Mouse (Mus musculus): ENCODE measurements around the gene Cyp4a31. TPM values are rescaled to one million over a fixed set of nuclear protein-coding genes. Genes with fewer than 3 reads are reported as not detected.
"Not testable (repeated sequence)": the region's sequence is repeated elsewhere in the genome, so short reads cannot be mapped to it uniquely, and the experiment has no call there.

The Cyp4a31 gene
- not detected for polyA plus RNA-seq (2017; shearing (Covaris generic))

GRCm38 (mm10) chr4:115563401-115563800 is at the start of gene Cyp4a31:
Gene Cyp4a31, plus strand, starts transcription at chr4:115563649.
- no peak for ATAC-seq

GRCm38 (mm10) chr4:115513964-115514363 is 49.5 kb upstream of the Cyp4a31 start:
- not testable (repeated sequence) for ATAC-seq

- ATAC-seq = not testable (repeated sequence)
Observed at GRCm38 (mm10) chr4:115518000-115518399, 45.4 kb upstream of the Cyp4a31 start, which contains the start of gene Cyp4a10. Gene Cyp4a10, plus strand, starts transcription at chr4:115518264.

- ATAC-seq = no peak
Observed at GRCm38 (mm10) chr4:115519444-115519843, 44.0 kb upstream of the Cyp4a31 start.

GRCm38 (mm10) chr4:115521766-115522165 is 41.7 kb upstream of the Cyp4a31 start:
- no peak for ATAC-seq

GRCm38 (mm10) chr4:115545101-115545500 is 18.3 kb upstream of the Cyp4a31 start:
- no peak for ATAC-seq

- no peak for ATAC-seq
Observed at GRCm38 (mm10) chr4:115546141-115546828, 17.2 kb upstream of the Cyp4a31 start.

GRCm38 (mm10) chr4:115552726-115553125 is 10.7 kb upstream of the Cyp4a31 start:
- no peak for ATAC-seq

- no peak for ATAC-seq
Observed at GRCm38 (mm10) chr4:115555513-115555912, 7.9 kb upstream of the Cyp4a31 start.

GRCm38 (mm10) chr4:115557861-115558561 is 5.4 kb upstream of the Cyp4a31 start:
- ATAC-seq = no peak

GRCm38 (mm10) chr4:115561236-115561635 is 2.2 kb upstream of the Cyp4a31 start:
- not testable (repeated sequence) for ATAC-seq

GRCm38 (mm10) chr4:115564469-115565225 is 1.2 kb downstream of the Cyp4a31 start:
- not testable (repeated sequence) for ATAC-seq

- ATAC-seq = no peak
Observed at GRCm38 (mm10) chr4:115575255-115575654, 11.8 kb downstream of the Cyp4a31 start.

GRCm38 (mm10) chr4:115575776-115576175 is 12.3 kb downstream of the Cyp4a31 start:
- no peak for ATAC-seq

GRCm38 (mm10) chr4:115583036-115583435 is 19.6 kb downstream of the Cyp4a31 start:
- no peak for ATAC-seq

GRCm38 (mm10) chr4:115596357-115596756 is 32.9 kb downstream of the Cyp4a31 start:
- ATAC-seq = no peak

GRCm38 (mm10) chr4:115596824-115597336 is 33.4 kb downstream of the Cyp4a31 start:
- ATAC-seq = no peak

GRCm38 (mm10) chr4:115600611-115601010 is 37.2 kb downstream of the Cyp4a31 start, which contains the start of gene Cyp4a32:
Gene Cyp4a32, plus strand, starts transcription at chr4:115600969.
- not testable (repeated sequence) for ATAC-seq

- ATAC-seq = peak; percentile 69
Observed at GRCm38 (mm10) chr4:115614005-115614404, 50.6 kb downstream of the Cyp4a31 start.

- not testable (repeated sequence) for ATAC-seq
Observed at GRCm38 (mm10) chr4:115625560-115625959, 62.1 kb downstream of the Cyp4a31 start.
